Mouse (Mus musculus) layer of hippocampus, adult 2 months (tissue): ENCODE data around the gene Arglu1. TPM values are rescaled to one million over a fixed set of nuclear protein-coding genes. Genes with fewer than 3 reads are reported as not detected.
A peak's percentile ranks its signal among the peaks of the same experiment; 100 is the strongest.

ENCODE experiments used
- DNase-seq, 2 experiments: peaks; one replicate each; pipeline ENCODE4 v3.0.0; 2022; ENCODE audit warnings: low spot score in 2 of 2
- H3K27ac ChIP-seq: fragments of 200-600 bp; 2 replicates; pipeline ENCODE4 v1.8.1; 2022
- H3K4me3 ChIP-seq: fragments of 200-600 bp; 2 replicates; pipeline ENCODE4 v1.8.1; 2022; ENCODE audit warnings: mild to moderate bottlenecking
- CTCF ChIP-seq: fragments of 200-600 bp; conservative IDR thresholded peaks from 2 replicates; pipeline ENCODE4 v1.8.1; 2022; ENCODE audit warnings: antibody characterized with exemption, mild to moderate bottlenecking, moderate library complexity
- total RNA-seq, 2 experiments: library from RNA; stranded (reverse); gene quantifications; 2 replicates each; pipeline ENCODE4 v1.2.3; 2021

The Arglu1 gene
- total RNA-seq, 2 experiments from 2014 or later: 107 to 110 TPM

- Histone ChIP-seq H3K4me3 (peak overlapping the region; percentile 91), H3K27ac (peak overlapping the region; percentile 63)
- DNase-seq: no peak
- TF ChIP-seq CTCF: no peak
These were observed 34.7 kb downstream of the Arglu1 start for GRCm38 (mm10) chr8:8655346-8656340.

- no peak for TF ChIP-seq CTCF
- no peak for DNase-seq
- H3K27ac ChIP-seq: peak overlapping the region; percentile 63
- H3K4me3 ChIP-seq: no peak overlapping the region
These were observed 36.3 kb downstream of the Arglu1 start for GRCm38 (mm10) chr8:8653906-8654489.

- Histone ChIP-seq H3K27ac (peak overlapping the region; percentile 63; the same call in 1 of the 2 replicates), H3K4me3 (no peak overlapping the region)
- 0 out of 2 replicates have a peak, but pooled peaks have one; percentile 12 for TF ChIP-seq CTCF
- no peak for DNase-seq
These were observed 37.0 kb downstream of the Arglu1 start for GRCm38 (mm10) chr8:8653343-8653742.

- DNase-seq: no peak
- no peak for TF ChIP-seq CTCF
- no peak overlapping the region for H3K27ac ChIP-seq
- no peak overlapping the region for H3K4me3 ChIP-seq
These were observed 37.9 kb downstream of the Arglu1 start for GRCm38 (mm10) chr8:8652388-8652787.

- DNase-seq: peak; percentile 80 to 89
- Histone ChIP-seq H3K27ac (peak overlapping the region; percentile 63), H3K4me3 (no peak overlapping the region)
- no peak for TF ChIP-seq CTCF
These were observed 40.4 kb downstream of the Arglu1 start for GRCm38 (mm10) chr8:8649944-8650343.

GRCm38 (mm10) chr8:8649536-8649935 lies 40.8 kb downstream of the Arglu1 start:
- DNase-seq: no peak
- TF ChIP-seq CTCF: no peak
- Histone ChIP-seq H3K4me3 (no peak overlapping the region), H3K27ac (peak overlapping the region; percentile 63)

GRCm38 (mm10) chr8:8648686-8649085 lies 41.6 kb downstream of the Arglu1 start:
- Histone ChIP-seq H3K4me3 (no peak overlapping the region), H3K27ac (no peak overlapping the region)
- TF ChIP-seq CTCF: no peak
- DNase-seq: no peak

GRCm38 (mm10) chr8:8647824-8648223 lies 42.5 kb downstream of the Arglu1 start:
- no peak for DNase-seq
- no peak overlapping the region for H3K27ac ChIP-seq
- H3K4me3 ChIP-seq: no peak overlapping the region
- TF ChIP-seq CTCF: no peak

GRCm38 (mm10) chr8:8647319-8647718 lies 43.0 kb downstream of the Arglu1 start:
- Histone ChIP-seq H3K4me3 (no peak overlapping the region), H3K27ac (no peak overlapping the region)
- no peak for DNase-seq
- peak; percentile 74 for TF ChIP-seq CTCF

- TF ChIP-seq CTCF: no peak
- H3K27ac ChIP-seq: no peak overlapping the region
These were observed 46.0 kb downstream of the Arglu1 start for GRCm38 (mm10) chr8:8644160-8644915.

GRCm38 (mm10) chr8:8640264-8640588 lies 50.1 kb downstream of the Arglu1 start:
- TF ChIP-seq CTCF: no peak
- no peak overlapping the region for H3K27ac ChIP-seq
- no peak overlapping the region for H3K4me3 ChIP-seq
- no peak for DNase-seq

More at GRCm38 (mm10) chr8:8644160-8644915, 46.0 kb downstream of the Arglu1 start:
- no peak overlapping the region for H3K4me3 ChIP-seq
- no peak for DNase-seq

- DNase-seq: no peak
- Histone ChIP-seq H3K4me3 (no peak overlapping the region), H3K27ac (no peak overlapping the region)
- no peak for TF ChIP-seq CTCF
These were observed 50.6 kb downstream of the Arglu1 start for GRCm38 (mm10) chr8:8639569-8640263.
